Mouse (Mus musculus) frontal cortex, adult (tissue): Measurements from ENCODE around the gene 4933417A18Rik.
A peak's percentile ranks its signal among the peaks of the same experiment; 100 is the strongest.
"Not testable (repeated sequence)": the region's sequence is repeated elsewhere in the genome, so short reads cannot be mapped to it uniquely, and the experiment has no call there.

Experiments used
- ATAC-seq: cut with Nextera tagmentation; 2 replicates; pipeline ENCODE4 v1.9.2; 2017; ENCODE audit warnings: mild to moderate bottlenecking, moderate library complexity, mixed read lengths; ENCODE audit not compliant: low TSS enrichment

The 4933417A18Rik gene

DNA sequence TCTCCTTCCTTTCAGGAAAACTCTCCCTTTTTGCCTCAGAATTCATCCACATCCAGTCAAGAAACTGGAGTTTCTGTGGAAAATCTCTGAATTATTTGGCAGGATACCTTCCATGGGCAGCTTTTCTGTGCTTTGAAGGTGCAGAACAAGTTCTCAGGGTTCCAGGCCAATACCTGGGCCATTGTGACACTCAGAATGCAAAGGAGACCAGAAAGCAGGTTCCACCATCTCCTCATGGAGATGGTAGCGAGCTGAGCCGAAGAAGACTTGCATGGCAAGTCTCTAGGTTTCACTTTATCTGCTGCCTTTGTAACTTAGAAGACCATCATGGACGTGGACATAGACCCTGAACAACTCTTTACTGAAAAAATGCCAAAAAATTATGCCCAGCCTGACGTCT is at the start of gene 4933417A18Rik, which contains the start of gene Fam217a:
4933417A18Rik (plus strand) TSS at position 200 of the 400 bp plus-strand sequence.
Fam217a (minus strand) TSS at position 101 of the 400 bp plus-strand sequence.
- no peak for ATAC-seq

DNA sequence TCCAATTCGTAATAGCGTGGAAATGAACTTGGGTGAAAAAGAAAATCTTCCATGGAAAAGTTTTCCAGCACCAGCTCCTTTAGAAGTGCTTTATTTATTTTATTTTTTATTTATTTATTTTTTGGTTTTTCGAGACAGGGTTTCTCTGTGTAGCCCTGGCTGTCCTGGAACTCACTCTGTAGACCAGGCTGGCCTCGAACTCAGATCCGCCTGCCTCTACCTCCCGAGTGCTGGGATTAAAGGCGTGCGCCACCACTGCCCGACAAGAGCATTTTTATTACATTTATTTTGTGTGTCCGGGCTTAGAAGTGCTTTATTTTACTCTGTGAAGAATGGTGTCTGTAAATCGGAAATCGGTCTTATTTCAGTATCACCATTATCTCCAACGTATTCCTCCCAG is 49.5 kb upstream of the 4933417A18Rik start:
- ATAC-seq = not testable (repeated sequence)

DNA sequence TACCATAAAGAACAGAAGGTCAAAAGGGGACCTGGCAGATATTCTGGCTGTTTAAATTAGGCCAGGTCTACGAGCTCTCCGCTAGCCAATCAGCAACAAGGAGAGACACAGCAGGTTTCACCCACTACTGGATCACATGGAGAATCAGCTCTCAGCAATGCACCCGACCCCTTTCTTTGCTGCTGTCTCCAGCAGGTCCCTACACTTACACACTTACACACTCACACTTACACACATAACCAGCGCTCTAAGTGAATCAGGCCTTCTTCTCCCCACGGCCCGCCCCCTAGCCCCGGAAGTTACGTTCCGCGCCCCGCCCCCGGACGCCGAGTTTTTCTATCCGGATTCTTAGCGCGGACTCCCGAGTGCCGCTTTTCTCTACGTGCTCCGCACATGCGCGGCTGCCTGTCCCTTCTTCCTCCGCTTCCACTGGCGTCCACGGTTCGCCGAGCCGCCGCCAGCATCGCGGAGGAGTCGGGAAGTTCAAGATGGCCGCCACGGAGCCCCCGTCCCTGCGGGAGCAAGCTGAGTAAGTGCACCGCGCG is 49.0 kb upstream of the 4933417A18Rik start, which contains the start of gene Prpf4b:
Prpf4b (plus strand) TSS at position 137 of the 545 bp plus-strand sequence.
- peak; percentile 89 for ATAC-seq

DNA sequence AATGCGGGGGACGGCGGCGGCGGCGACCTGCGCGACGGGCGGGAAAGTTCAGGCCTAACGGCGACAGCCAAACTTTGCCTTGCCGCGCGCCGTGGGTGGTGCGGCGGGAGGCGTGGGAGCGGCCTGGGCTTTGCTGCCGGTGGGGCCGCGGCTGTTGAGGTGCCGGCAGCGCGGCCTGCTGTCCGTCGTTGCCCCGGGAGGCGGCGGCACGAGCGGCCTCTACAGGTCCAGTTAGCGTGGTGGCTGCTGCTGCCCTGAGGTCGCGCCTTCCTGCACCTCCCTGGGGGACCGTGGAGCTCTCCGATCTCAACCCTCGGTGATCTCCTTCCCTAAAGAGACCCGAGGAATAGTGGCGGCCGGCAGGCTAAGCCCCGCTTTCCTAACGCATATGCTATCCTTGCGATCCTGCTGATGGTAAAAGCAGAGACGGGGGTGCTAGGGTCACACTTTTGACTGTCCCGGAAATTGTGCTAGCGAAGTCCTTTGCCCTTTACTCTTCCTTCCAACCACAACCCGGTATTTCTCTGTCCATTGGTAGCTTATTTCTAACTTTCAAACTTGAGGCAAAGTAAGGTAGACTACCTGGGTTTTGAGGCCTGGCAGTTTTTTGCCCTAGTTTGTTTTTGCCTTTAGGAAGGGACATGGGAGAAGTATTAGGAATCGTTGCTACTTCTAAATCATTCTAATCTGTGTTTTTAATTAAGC is 48.3 kb upstream of the 4933417A18Rik start:
- ATAC-seq = no peak; the same call in none of the 2 replicates

DNA sequence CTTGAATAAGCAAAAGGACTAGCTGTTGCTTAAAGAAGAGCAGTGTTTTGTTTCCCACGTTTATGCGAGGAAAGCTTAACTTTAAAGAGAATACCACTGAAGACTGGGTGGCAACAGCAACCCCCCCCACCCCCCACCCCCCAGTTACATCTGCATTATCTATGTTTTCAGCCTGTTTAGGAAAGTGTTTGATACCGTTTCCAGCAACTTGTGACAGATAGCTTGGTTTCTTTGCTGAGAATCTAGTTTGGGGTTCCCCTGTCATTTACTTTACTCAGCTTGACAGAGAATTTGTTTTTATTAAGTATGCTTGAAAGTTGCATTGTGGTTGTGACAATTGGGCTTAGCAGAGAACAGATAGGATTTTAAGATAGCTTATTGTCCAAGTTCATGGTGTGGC is 47.7 kb upstream of the 4933417A18Rik start:
- no peak for ATAC-seq

DNA sequence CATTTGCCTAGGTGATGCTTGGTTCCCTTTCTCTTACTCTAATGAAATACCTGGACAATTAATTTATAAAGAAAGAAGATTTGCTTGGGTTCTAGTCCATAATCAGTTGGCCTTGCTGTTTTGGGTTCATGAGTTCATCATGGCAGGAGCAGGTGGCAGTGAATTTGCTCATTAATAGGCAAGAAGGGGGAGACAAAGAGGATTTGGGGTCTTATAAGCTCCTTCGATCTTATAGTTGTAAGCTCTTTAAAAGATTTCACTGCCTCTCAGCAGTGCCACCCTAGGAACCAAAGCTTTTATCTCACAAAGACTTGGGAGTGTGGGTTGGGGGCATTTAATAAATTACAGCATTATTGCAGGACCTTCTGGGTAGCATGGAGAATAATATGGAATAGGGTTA is 31.3 kb upstream of the 4933417A18Rik start:
- no peak for ATAC-seq

DNA sequence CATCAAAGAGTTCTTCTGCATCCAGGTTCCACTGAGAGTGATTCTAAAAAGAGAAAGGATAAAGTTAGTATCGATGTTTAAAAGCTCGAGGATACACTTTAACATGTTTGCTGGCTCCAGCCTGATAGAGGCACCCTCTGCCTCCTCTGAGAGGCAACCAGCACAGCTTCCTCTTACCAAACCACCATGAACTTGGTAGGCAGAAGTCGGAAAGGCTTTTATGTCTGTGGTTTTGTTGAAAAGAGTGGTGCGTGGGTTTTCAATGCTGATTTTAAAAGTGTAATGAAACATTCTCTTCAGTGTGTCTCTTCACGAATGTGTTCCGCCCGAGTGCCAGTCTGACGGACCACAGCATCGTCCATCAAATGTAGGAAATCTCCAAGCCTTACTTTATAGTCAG is 9.6 kb upstream of the 4933417A18Rik start:
- ATAC-seq = no peak

DNA sequence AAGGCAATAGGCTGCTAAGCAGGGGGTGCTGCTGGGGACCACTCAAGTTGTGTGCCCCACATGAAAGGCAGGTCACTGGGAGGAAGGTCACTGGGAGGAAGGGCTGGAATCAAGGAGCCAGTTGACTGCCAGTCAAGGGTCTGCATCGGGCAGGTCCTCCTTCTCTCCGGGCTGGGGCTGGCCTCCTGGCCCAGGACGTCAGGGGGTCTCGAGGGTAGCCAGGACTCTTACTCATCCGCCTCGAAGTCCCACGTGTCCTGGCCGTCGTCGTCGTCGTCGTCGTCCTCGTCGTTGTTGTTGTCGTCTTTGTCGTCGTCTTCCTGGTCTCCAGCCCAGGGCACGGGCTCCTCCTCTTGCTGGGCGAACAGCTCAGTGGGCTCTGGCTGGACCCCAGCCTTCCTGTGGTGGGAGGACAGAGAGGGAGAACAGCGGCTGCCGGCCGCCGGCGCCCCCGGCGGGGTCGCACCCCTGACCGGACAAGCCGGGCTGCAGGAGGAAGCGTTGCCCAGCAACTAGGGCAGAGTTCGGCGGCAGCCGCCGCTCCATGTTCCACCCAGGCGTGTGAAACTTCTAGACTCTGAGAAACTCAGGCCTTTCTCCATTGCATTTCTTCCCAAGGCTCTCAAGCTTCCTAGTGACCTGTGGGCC is 7.6 kb upstream of the 4933417A18Rik start:
- no peak for ATAC-seq

DNA sequence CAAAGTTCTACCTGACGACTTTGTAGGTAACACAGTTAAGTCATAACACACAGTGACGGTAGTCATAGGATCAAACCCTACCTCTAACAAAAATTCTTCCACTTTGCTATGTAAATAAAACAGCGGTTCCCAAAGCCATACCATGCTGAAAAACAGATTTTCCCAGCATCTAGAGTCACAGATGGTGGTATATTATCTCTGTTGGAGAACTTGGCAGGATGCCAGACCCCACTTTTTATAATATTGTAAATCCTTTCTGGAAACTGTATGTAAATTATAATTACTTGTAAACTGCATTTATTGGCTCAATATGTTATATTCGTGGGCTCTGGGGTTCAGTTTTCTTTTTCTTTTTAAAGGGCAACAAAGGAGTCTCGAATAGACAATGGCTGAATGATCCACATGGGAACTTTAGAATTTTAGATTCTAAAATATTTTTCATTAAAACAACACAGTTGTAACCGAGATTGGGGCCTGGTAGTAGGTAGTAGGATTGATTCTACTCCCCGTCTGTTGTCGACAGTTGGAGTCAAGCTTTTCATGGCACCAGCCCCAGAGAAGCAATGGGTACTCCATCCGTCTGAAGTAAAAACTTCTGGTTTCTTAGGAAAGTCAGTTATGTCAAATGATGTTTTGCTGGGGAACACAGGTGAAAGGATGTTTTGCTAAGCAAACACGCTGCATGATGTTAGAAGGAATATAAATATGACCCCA is 10.9 kb downstream of the 4933417A18Rik start:
- no peak for ATAC-seq

DNA sequence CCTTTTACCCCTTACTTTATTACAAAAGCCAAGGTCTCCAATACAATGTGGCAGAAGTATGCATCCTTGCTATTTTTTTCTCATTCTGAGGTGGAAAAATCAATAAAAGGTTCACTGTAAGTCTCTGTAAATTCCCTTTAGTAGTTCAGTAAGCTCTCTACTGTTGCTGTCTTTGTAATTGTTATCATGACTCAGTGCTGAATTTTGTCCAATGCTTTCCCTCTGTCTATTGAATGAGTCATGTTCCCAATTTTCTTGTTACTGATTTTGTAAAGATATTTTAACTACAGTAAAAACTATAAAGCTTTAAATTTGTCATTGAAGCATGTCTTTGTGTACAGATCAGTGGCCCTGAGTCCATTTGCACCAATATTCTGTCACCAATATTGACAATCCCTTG is 18.2 kb downstream of the 4933417A18Rik start:
- 0 out of 2 replicates have a peak, but pooled peaks have one; percentile 62 for ATAC-seq

DNA sequence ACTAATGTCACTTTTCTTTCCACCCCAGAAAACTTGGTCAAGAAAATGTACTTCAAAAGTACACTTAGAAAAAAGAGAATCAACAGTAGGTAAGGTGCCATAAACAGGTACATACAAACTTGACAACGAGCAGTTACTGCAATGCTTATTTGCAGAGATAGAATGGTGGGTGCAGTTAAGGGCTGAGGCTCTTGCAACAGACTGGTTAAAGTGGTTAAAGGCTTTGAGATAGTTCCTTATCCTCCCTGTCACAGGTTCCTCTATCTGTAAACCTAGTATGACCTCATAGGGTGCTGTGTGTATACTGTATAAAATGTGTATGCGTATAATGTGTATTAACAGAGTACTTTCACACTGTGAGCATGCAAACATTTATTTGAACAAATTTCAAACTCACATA is 27.2 kb downstream of the 4933417A18Rik start:
- ATAC-seq = not testable (repeated sequence)

DNA sequence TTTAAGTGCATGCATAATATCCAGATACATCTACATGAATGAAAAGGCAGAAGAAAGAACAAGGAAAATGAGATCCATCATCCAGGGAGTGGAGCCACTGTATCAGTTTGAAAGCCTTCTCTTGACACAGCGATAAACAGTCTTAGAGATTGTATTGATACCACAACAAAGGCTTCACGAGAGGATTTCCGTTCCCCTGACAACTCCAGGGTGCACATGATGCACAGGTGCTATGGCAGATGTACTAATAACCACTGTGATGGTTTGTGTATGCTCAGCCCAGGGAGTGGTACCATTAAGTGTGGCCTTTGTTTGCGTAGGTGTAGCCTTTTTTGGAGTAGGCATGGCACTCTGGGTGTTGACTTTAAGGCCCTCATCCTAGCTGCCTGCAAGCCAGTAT is 32.7 kb downstream of the 4933417A18Rik start:
- no peak for ATAC-seq

DNA sequence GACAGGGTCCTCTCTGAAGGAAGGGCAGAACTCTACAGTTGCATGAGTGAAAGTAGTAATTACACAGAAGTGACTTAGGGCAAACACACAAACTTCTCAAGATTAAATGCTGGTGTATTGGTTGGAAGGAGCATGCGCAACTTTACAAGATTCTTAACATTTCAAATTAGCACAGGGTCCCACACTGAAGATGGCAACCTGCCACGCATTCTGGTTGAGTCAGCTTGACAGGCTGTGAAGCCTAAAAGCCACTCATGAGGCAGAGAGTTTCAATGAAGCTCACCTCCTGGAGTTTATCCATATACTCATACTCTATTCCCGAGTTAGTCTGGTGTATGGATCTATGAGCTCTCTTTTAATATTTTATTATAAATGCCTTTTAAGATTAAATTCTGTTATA is 33.9 kb downstream of the 4933417A18Rik start:
- ATAC-seq = not testable (repeated sequence)

DNA sequence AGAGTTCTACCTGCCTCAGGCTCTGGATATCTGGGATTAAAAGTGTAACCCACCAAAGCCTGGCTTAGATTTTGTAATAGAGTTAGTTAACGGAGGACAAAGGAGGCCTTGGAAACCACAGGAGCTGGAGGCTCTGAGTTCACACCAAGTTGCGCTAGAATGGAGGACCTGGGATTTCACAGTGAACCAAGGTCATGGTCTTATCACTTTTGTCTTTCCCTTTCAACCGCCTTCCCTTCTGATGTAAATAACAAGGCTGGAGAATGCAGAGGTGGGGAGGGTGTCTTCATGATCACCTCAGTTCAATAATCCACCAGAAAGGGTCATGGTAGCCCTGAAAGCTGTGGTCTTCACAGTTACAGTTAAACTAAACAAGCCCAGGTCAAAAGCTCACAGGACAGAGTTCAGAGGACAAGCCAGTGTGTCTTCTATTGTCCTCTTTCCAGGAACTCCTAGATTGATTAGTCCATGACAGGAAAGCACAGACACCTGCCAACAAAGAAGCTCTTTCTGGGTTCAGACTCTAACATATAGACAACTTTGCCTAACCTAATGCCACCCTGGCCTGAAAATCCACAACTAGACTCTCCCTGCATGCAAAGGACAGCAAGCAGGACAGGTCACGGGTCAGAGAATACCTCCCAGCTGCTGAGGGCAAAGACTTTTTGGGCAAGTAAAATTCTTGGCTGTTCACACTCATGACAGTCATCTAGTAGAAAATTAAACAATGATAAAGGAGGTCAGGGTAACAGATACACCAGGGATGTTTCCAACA is 37.0 kb downstream of the 4933417A18Rik start:
- ATAC-seq = no peak

DNA sequence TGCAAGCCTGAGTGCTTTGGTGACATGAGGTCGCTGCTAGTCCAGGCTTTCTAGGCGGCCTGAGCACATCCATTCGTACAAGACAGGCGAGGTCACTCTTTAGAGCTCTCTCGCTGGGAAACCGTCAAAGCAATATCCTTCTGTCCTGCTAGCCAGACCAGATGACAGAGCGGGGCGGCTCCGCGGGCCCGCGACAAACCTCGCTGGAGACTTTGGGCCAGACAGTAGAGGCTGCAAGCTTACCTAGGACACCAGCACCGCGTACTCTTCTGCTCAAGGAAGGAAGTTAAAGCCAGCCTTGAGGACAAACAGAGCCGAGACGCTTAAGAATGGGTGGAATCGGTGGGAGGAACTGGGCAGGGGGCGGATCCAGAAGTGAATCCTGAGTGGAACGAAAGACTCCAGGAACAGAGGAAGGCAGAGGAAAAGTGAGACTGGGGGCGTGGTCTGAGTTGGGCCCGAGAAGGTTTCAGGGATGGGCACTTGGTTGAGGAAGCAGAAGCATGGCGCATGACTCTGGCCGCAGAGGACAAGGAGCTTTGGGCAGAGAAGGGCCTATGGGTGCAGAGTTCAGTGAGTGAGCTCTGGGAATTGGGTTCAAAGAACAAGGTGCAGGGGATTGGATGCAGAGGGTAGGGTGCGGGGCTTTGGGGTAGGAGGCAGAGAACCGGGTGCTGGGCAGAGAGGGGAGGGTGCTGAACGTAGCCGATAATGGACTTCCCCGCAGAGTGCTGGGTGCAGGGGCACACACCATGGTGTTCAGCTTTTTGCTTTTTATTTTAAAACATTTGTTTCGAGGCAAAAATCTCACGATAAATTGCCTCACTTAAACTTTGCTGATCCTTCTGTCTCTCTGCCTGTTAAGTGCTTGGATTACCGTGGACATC is 39.5 kb downstream of the 4933417A18Rik start, which contains the start of gene Eci3:
Eci3 (minus strand) TSS at position 300 of the 887 bp plus-strand sequence.
- ATAC-seq = peak; percentile 67

DNA sequence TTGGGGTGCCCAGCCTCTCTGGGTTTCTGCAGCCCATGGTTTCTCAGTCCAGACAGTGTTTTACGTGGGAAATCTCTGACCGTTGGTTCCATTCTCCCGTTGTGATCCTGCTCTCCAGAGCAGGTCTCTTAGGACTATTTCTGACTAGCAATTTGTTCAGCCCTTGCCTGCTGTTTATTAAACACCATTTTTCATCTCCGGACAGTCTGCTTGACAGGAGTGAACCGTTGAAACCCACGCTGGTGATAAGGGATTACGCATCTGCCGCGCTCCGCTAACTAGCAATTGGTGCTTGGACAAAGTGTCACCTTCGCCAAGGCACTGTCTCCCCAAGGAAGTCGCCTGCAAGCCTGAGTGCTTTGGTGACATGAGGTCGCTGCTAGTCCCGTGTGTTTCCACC is 40.2 kb downstream of the 4933417A18Rik start:
- peak; percentile 27; the same call in 1 of the 2 replicates for ATAC-seq

DNA sequence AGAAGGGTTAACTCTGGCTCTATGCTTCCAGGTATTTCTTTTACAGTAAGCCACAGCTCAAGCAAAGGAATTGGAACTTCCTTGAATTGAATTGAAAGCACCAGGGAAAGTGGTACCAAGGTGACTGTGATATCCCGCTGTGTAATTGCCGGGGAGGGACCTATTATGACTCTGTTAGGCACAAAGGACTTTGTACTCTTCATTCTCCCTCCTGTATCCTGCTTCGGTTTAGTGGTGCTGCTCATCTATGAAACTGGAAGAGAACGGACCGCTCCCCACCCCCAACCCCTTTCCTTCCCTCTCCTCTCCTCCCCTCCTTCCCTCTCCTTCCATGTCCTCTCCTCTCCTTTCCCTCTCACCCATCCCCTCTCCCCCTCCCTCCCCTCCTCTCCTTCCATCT is 40.7 kb downstream of the 4933417A18Rik start:
- ATAC-seq = 0 out of 2 replicates have a peak, but pooled peaks have one; percentile 13

DNA sequence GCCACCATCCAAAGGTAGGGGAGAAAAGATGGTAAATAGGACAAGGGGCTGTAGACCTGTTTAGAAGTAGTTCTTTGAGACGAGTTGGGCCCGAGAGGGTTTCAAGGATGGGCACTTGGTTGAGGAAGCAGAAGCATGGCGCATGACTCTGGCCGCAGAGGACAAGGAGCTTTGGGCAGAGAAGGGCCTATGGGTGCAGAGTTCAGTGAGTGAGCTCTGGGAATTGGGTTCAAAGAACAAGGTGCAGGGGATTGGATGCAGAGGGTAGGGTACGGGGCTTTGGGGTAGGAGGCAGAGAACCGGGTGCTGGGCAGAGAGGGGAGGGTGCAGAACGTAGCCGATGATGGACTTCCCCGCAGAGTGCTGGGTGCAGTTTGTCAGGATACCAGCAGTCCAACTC is 41.4 kb downstream of the 4933417A18Rik start:
- not testable (repeated sequence) for ATAC-seq

DNA sequence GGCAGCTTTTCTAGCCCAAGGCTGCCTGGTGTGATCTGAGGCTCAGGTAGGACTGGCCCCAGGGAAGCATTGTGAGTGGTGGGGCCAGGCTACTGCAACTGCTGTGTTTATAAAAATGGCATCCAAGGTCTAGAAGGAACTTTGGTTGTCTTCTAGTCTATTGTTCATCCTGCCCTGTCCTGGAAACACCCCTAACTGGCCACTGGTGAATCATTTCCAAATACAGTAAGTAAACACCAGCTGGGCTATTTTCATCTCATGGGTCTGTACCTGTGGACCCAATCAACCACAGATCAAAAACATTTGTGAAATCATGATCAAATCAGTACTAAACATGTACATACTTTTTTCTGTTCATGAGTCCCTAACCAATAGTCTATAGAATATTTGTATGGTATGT is 48.2 kb downstream of the 4933417A18Rik start:
- not testable (repeated sequence) for ATAC-seq

DNA sequence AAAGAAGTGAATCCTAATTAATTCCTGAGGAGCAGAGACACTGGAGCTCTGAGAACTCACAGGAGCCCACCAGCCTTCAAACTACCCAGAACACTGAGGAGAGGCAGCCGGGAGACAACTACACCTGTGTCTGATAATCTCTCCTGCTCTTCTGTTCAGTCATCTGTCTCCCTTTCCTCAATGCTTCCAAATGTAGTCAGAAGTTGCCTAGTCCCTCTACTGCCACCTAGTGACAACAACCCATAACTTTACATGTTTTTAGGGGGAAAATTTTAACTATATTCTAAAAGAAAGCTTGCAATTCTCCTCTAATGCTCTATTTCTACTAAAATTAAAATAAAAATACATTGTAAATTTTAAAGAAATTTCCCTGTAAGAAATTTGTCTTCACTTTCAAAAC is 48.9 kb downstream of the 4933417A18Rik start:
- 0 out of 2 replicates have a peak, but pooled peaks have one; percentile 59 for ATAC-seq
